Mouse (Mus musculus) midbrain, embryonic 13.5 days (tissue): Measurements from ENCODE around the gene Wfikkn1. TPM values are rescaled to one million over a fixed set of nuclear protein-coding genes. Genes with fewer than 3 reads are reported as not detected.
"Not testable (repeated sequence)": the region's sequence is repeated elsewhere in the genome, so short reads cannot be mapped to it uniquely, and the experiment has no call there.

Experiments used
- ATAC-seq: fragments of 200-750 bp; cut with Nextera tagmentation; 2 replicates; pipeline ENCODE4 v1.8.0; 2017; ENCODE audit warnings: mild to moderate bottlenecking, moderate TSS enrichment, moderate library complexity
- H3K27ac ChIP-seq: fragments of 300-500 bp; sonication (generic); 2 replicates; pipeline ENCODE4 v1.5.1; 2015; ENCODE audit warnings: inconsistent platforms, mild to moderate bottlenecking, moderate library complexity
- H3K27me3 ChIP-seq: fragments of 300-500 bp; sonication (generic); 2 replicates; pipeline ENCODE4 v1.6.1; 2015; ENCODE audit warnings: mild to moderate bottlenecking, inconsistent platforms
- H3K36me3 ChIP-seq: fragments of 300-500 bp; sonication (generic); 2 replicates; pipeline ENCODE4 v1.6.1; 2015; ENCODE audit warnings: mild to moderate bottlenecking, inconsistent platforms
- H3K4me1 ChIP-seq: fragments of 300-500 bp; sonication (generic); replicated peaks from 2 replicates; pipeline ENCODE4 v1.6.1; 2015; ENCODE audit warnings: inconsistent platforms
- H3K4me2 ChIP-seq: fragments of 300-500 bp; sonication (generic); replicated peaks from 2 replicates; pipeline ENCODE4 v1.6.1; 2015; ENCODE audit warnings: moderate library complexity, mild to moderate bottlenecking, inconsistent platforms
- H3K4me3 ChIP-seq: fragments of 300-500 bp; sonication (generic); replicated peaks from 2 replicates; pipeline ENCODE4 v1.5.1; 2015; ENCODE audit warnings: mild to moderate bottlenecking, inconsistent platforms
- H3K9ac ChIP-seq: fragments of 300-500 bp; sonication (generic); replicated peaks from 2 replicates; pipeline ENCODE4 v1.6.1; 2015; ENCODE audit warnings: mild to moderate bottlenecking, inconsistent platforms
- H3K9me3 ChIP-seq: fragments of 300-500 bp; sonication (generic); 2 replicates; pipeline ENCODE4 v1.6.1; 2016; ENCODE audit warnings: mild to moderate bottlenecking, inconsistent platforms
- WGBS: fragments of 180-500 bp; shearing (Covaris S2); methylation state at CpG from one replicate; pipeline ENCODE4 v1.1.7; 2015; 5-methylcytosine and 5-hydroxymethylcytosine counted together
- polyA plus RNA-seq: library from polyadenylated mRNA; unstranded; fragments of >200 nt; fragmentation: Nextera tagmentation; extraction: Ambion mirVana; gene quantifications from 2 replicates; pipeline ENCODE4 v1.2.1, GENCODE M21; 2015

Wfikkn1 gene
- polyA plus RNA-seq, 1 experiment from 2014 or later = 0.70 TPM

DNA sequence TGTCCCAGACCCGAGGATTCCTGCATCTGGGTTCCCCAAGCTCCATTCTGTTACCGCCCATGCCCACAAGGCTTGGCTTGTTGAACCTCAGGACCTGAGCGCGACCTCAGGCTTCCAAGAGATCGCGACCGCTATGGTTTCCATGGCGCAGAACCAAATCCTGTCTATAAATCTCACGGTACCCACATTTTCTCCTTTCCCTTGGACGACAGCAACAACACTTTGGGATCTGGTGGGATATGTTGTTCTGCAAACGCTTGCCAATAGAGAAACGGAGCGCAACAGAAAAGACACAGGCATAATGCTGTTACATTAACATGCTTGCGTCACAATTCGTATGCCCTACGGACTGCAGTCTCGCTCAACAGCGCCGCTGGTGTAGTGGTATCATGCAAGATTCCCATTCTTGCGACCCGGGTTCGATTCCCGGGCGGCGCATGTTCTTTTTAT lies 5.9 kb downstream of the Wfikkn1 start, which contains the start of gene Mettl26:
Gene Mettl26 (plus strand): TSS at position 354 of the 450 bp plus-strand sequence.
- Histone ChIP-seq H3K4me3 (peak within 1 kb of the TSS; percentile 80), H3K27ac (peak within 1 kb of the TSS; percentile 95), H3K36me3 (peaks cover 23% of the 10 kb centered on the region), H3K9me3 (no peaks in the 10 kb centered on the region), H3K27me3 (no peaks in the 10 kb centered on the region), H3K4me2 (peak within 1 kb of the TSS; percentile 95), H3K9ac (peak within 1 kb of the TSS; percentile 90), H3K4me1 (peaks cover 26% of the 10 kb centered on the region)
- under 1% methylated on average over 25 of the region's 25 CpGs for WGBS
- ATAC-seq = peak; percentile 53

GRCm38 (mm10) chr17:25874148-25874720 lies 6.4 kb downstream of the Wfikkn1 start:
- peak overlapping the region; percentile 95 for H3K4me2 ChIP-seq
- no peaks in the 10 kb centered on the region for H3K27me3 ChIP-seq
- H3K9ac ChIP-seq = peak overlapping the region; percentile 69
- no peaks in the 10 kb centered on the region for H3K9me3 ChIP-seq
- peak overlapping the region; percentile 80 for H3K4me3 ChIP-seq
- WGBS = 6% methylated on average over 14 of the region's 14 CpGs
- peak; percentile 12; the same call in 1 of the 2 replicates for ATAC-seq
- H3K4me1 ChIP-seq = peaks cover 25% of the 10 kb centered on the region
- H3K27ac ChIP-seq = peak overlapping the region; percentile 95
- H3K36me3 ChIP-seq = peaks cover 18% of the 10 kb centered on the region

GRCm38 (mm10) chr17:25873405-25874147 lies 7.1 kb downstream of the Wfikkn1 start:
- Histone ChIP-seq H3K9me3 (no peaks in the 10 kb centered on the region), H3K9ac (peak overlapping the region; percentile 69; the same call in 1 of the 2 replicates), H3K4me3 (peak overlapping the region; percentile 80), H3K27ac (no peak overlapping the region), H3K4me2 (peak overlapping the region; percentile 95), H3K4me1 (peaks cover 31% of the 10 kb centered on the region), H3K27me3 (no peaks in the 10 kb centered on the region), H3K36me3 (peaks cover 11% of the 10 kb centered on the region)
- ATAC-seq = no peak
- WGBS = 79% methylated on average over 11 of the region's 11 CpGs

DNA sequence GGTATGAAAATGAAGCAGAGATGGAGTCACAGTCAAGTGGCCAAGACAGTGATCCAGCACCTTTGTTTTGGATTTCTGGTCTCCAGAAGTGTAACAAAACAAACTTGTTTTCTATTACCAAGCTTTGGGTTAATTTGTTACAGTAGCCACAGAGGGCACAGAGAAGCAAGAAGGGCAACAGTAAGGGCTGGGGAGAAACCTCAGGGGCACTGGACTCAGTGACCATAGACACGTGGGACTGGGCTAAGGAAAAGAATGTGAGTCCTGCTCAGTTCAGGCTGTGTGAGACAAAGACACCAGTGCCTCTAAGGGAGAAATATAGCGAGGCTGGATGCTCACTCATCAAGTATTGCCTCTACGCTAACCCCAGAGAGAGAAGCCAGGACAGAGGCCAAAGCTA lies 8.0 kb downstream of the Wfikkn1 start:
- no peak for ATAC-seq
- H3K9ac ChIP-seq = no peak overlapping the region
- H3K27ac ChIP-seq = no peak overlapping the region
- peaks cover 38% of the 10 kb centered on the region for H3K4me1 ChIP-seq
- H3K4me2 ChIP-seq = no peak overlapping the region
- 82% methylated on average over 3 of the region's 3 CpGs for WGBS
- H3K4me3 ChIP-seq = no peak overlapping the region
- H3K36me3 ChIP-seq = peaks cover 2% of the 10 kb centered on the region
- H3K9me3 ChIP-seq = no peaks in the 10 kb centered on the region
- H3K27me3 ChIP-seq = peaks cover 3% of the 10 kb centered on the region; the same call in 1 of the 2 replicates

DNA sequence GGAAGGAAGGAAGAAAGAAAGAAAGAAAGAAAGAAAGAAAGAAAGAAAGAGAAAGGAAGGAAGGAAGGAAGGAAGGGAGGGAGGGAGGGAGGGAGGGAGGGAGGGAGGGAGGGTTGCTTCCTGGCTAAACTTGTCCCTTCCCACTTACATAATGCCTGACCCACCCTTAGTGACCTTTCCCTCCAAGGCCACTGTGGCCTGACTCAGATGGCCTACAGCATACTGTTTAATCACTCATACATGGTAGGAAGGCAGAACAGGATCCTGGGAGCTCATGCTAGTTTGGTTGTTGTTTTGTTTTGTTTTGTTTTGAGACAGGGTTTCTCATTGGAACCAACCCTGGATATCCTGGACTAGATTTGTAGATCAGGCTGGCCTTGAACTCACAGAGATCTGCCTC lies 9.1 kb downstream of the Wfikkn1 start:
- H3K9ac ChIP-seq, H3K27ac ChIP-seq, H3K4me2 ChIP-seq, H3K36me3 ChIP-seq, H3K9me3 ChIP-seq, H3K27me3 ChIP-seq, H3K4me3 ChIP-seq, ATAC-seq: not testable (repeated sequence)
- H3K4me1 ChIP-seq = peaks cover 36% of the 10 kb centered on the region

DNA sequence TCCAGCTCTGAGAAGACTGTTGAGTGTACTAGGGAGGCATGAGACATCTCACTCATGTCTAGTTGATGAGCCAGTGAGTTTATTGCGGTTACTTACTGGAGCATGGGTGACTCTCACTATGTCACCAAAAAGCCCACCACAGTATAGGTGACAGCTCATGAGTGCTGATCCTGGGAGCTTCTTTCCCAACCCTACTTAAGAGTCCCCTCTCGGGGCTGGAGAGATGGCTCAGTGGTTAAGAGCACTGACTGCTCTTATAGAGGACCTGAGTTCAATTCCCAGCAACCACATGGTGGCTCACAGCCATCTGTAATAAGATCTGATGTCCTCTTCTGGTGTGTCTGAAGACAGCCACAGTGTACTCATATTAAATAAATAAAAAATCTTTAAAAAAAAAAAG lies 10.7 kb downstream of the Wfikkn1 start:
- Histone ChIP-seq H3K9me3 (no peaks in the 10 kb centered on the region), H3K36me3 (no peaks in the 10 kb centered on the region), H3K9ac (no peak overlapping the region), H3K27ac (no peak overlapping the region), H3K4me3 (no peak overlapping the region), H3K4me2 (no peak overlapping the region), H3K27me3 (peaks cover 9% of the 10 kb centered on the region; the same call in 1 of the 2 replicates), H3K4me1 (peaks cover 27% of the 10 kb centered on the region)
- no peak for ATAC-seq
- 90% methylated on average over 2 of the region's 2 CpGs for WGBS

DNA sequence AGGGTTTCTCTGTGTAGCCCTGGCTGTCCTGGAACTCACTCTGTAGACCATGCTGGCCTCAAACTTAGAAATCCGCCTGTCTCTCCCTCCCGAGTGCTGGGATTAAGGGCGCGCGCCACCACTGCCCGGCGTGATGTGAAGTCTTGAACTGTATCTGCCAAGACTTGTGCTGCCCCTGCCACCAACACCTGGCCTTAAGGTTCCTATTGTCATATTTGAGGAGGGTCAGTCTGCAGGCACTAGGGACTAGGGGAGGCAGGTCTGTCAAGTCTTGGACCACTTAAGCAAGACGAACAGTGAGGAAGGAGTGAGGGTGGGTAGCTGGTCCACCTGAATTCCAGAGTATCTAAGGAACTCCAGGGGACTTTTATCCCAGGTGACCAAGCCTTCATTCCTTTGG lies 11.2 kb downstream of the Wfikkn1 start:
- Histone ChIP-seq H3K4me2 (no peak overlapping the region), H3K36me3 (no peaks in the 10 kb centered on the region), H3K4me3 (no peak overlapping the region), H3K4me1 (peaks cover 26% of the 10 kb centered on the region), H3K9me3 (no peaks in the 10 kb centered on the region), H3K9ac (no peak overlapping the region), H3K27me3 (peaks cover 9% of the 10 kb centered on the region; the same call in 1 of the 2 replicates), H3K27ac (no peak overlapping the region)
- WGBS = 83% methylated on average over 8 of the region's 8 CpGs
- no peak for ATAC-seq

GRCm38 (mm10) chr17:25868601-25869191 lies 12.0 kb downstream of the Wfikkn1 start, which contains the start of gene Mcrip2:
Mcrip2 (minus strand) TSS chr17:25868764.
- peaks cover 18% of the 10 kb centered on the region for H3K4me1 ChIP-seq
- peak within 1 kb of the TSS; percentile 92 for H3K4me2 ChIP-seq
- H3K9ac ChIP-seq = peak within 1 kb of the TSS; percentile 82
- H3K4me3 ChIP-seq = peak within 1 kb of the TSS; percentile 87
- peak; percentile 90 for ATAC-seq
- no peaks in the 10 kb centered on the region for H3K36me3 ChIP-seq
- WGBS = 1% methylated on average over 22 of the region's 24 CpGs
- H3K9me3 ChIP-seq = no peaks in the 10 kb centered on the region
- H3K27me3 ChIP-seq = peaks cover 9% of the 10 kb centered on the region; the same call in 1 of the 2 replicates
- H3K27ac ChIP-seq = peak within 1 kb of the TSS; percentile 45

DNA sequence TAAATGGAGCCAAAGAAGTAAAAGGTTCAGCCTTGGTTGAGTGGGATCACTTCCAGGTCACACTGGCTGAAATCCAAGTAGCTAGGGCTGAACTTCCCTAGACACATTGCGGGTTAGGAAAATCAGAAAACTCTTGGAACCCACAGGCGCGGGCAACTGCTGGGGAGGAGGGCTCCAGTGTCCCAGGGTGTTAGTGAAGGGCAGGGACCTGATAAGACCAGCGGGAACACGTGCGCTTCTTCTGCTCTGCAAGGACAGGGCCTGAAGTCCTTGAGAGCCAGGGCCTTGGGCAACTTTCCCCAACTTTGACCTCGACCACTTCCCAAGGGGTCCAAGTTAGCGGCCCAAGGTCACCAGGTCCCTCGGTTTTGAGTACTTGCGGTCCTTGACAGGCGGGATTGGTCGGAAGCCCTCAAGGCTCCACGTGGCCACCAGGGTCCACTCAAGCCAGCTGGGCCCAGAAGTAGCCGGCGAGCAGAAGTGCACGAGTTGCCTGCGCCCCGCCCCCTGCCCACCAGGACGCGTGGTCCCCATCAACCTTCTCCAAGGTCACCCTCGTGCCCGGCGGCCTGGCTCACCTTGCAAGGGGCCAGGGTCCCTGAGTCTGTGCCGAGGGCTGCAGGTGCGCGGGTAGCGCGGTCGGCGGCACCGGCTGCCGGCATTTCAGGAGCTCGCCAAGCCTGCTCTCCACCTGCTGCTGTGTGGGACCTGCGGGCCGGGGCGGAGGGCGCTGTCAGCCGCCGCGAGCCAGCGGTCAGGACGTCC lies 12.6 kb downstream of the Wfikkn1 start:
- peak; percentile 5 for ATAC-seq
- no peaks in the 10 kb centered on the region for H3K9me3 ChIP-seq
- peak overlapping the region; percentile 45 for H3K27ac ChIP-seq
- no peaks in the 10 kb centered on the region for H3K36me3 ChIP-seq
- H3K9ac ChIP-seq = peak overlapping the region; percentile 82
- peaks cover 9% of the 10 kb centered on the region; the same call in 1 of the 2 replicates for H3K27me3 ChIP-seq
- 1% methylated on average over 38 of the region's 42 CpGs for WGBS
- peaks cover 17% of the 10 kb centered on the region for H3K4me1 ChIP-seq
- H3K4me2 ChIP-seq = peak overlapping the region; percentile 92
- H3K4me3 ChIP-seq = peak overlapping the region; percentile 87

DNA sequence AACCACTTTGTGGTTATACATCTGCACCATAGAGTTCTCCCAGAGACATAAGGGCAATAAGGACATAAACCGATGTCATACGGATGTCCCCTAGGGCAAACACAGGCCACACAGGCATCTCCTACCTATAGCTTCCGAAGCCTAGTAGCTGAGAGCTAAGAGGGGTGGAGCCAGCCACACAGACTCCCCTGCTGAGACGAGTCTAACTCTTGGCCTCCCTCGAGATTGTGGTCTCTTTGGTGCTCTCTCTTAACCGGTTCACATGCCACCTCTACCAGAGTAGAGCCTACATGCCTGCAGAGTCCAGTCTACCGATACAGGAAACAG lies 13.2 kb downstream of the Wfikkn1 start:
- ATAC-seq = no peak
- H3K4me1 ChIP-seq = peaks cover 17% of the 10 kb centered on the region
- H3K4me3 ChIP-seq = peak overlapping the region; percentile 87
- no peaks in the 10 kb centered on the region for H3K36me3 ChIP-seq
- H3K9me3 ChIP-seq = no peaks in the 10 kb centered on the region
- H3K4me2 ChIP-seq = peak overlapping the region; percentile 92
- 16% methylated on average over 7 of the region's 7 CpGs for WGBS
- no peak overlapping the region for H3K27ac ChIP-seq
- H3K9ac ChIP-seq = peak overlapping the region; percentile 82; the same call in 1 of the 2 replicates
- H3K27me3 ChIP-seq = peaks cover 9% of the 10 kb centered on the region; the same call in 1 of the 2 replicates

DNA sequence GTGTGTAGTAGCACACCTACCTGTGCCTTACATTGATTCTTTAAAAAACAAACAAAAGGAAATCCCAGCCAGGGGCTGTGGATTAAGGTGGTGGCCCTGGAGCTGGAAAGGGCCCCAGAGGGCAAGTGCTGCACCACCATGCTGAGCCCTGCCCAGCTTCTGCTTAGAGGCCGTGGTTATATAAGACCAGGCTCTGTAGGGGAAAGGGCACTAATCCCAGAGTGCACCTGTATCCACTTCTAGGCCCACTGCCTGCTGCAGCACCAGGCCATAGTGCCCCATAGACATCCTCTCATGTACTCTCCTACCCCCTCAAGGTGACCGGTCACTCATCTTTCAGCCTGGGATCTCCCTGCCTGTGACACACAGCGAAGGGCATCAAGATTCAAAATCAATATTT lies 14.5 kb downstream of the Wfikkn1 start:
- Histone ChIP-seq H3K27ac (no peak overlapping the region), H3K4me3 (no peak overlapping the region), H3K4me1 (peaks cover 24% of the 10 kb centered on the region), H3K4me2 (no peak overlapping the region), H3K27me3 (peaks cover 9% of the 10 kb centered on the region; the same call in 1 of the 2 replicates), H3K9me3 (no peaks in the 10 kb centered on the region), H3K9ac (no peak overlapping the region), H3K36me3 (no peaks in the 10 kb centered on the region)
- ATAC-seq = no peak
- WGBS = 89% methylated on average over 3 of the region's 3 CpGs
